ENCODE assay signal across 16 mouse cellular contexts in the genomic region with DNA sequence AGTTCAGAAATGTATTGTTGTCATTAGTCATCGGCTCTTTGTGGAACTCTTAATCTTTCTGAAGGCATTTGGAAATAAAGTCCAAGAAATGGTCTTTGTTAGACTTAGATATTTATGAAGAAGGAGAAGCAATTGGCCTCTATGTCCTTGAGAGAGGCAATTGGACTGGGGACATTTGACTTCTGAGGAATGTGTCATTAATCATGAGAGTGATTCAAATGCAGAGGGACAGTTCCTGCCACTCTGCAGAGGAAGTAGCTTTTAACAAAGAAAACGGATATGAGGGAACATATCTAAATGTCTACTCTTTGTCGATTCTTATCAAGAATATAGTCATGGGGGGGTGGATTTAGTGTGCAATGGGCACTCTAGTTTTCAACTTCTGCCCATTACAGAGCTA.
A peak's percentile ranks its signal among the peaks of the same experiment; 100 is the strongest.
DNase-seq lines count a peak whose midpoint lies in the region; ATAC-seq and TF ChIP-seq lines count a peak whose summit lies in the region.
"Had no signal": no experiment of that assay in that cellular context is flagged by ENCODE, and none has a peak within 500 bp of the region (broad histone marks: within the 10 kb centered on the region; RNA-seq: fewer than 3 reads in every experiment).

No protein-coding gene starts in this region.

- H3K27me3 ChIP-seq in lung, postnatal 0 days (replicated peaks; ENCODE audit: insufficient read depth, low read length): no peaks in the 10 kb centered on the region
- H3K27me3 ChIP-seq in forebrain, embryonic 15.5 days: no peaks in the 10 kb centered on the region
- H3K27me3 ChIP-seq in midbrain, embryonic 16.5 days (ENCODE audit: control insufficient read depth, insufficient read depth, low read depth, low read length): no peaks in the 10 kb centered on the region
- H3K27me3 ChIP-seq: embryonic facial prominence, embryonic 15.5 days; heart, embryonic 12.5 days had no signal

- ATAC-seq in lung, postnatal 0 days: peak; percentile 71
- ATAC-seq in forebrain, embryonic 15.5 days (replicated peaks): peak; percentile 10; the same call in 1 of the 2 replicates
- ATAC-seq in midbrain, embryonic 16.5 days: 0 out of 2 replicates have a peak, but pooled peaks have one; percentile 14

- no peak for TF ChIP-seq CTCF in lung, postnatal 0 days (IDR thresholded peaks at IDR 0.05)

- no peak; the same call in 1 of the 2 replicates for TF ChIP-seq EP300 in lung, postnatal 0 days (IDR thresholded peaks at IDR 0.05)

- H3K4me3 ChIP-seq in lung, postnatal 0 days (ENCODE audit: low read depth, low read length): no peak overlapping the region
- no peak overlapping the region for H3K4me3 ChIP-seq in forebrain, embryonic 15.5 days
- no peak overlapping the region for H3K4me3 ChIP-seq in midbrain, embryonic 16.5 days (ENCODE audit: low read depth, low read length)
- H3K4me3 ChIP-seq: embryonic facial prominence, embryonic 15.5 days; heart, embryonic 12.5 days had no signal

- H3K4me2 ChIP-seq in lung, postnatal 0 days (replicated peaks; ENCODE audit: low read depth, low read length): no peak overlapping the region
- no peak overlapping the region for H3K4me2 ChIP-seq in forebrain, embryonic 15.5 days (replicated peaks)
- no peak overlapping the region for H3K4me2 ChIP-seq in midbrain, embryonic 16.5 days (ENCODE audit: low read length)
- H3K4me2 ChIP-seq: embryonic facial prominence, embryonic 15.5 days; heart, embryonic 12.5 days; liver, embryonic 11.5 days had no signal

- DNase-seq in adrenal gland, adult 8-10 months: peak; percentile 12
- no peak for DNase-seq in adrenal gland, postnatal 25 days
- DNase-seq in lung, postnatal 0 days (ENCODE audit: low spot score): peak; percentile 16
- no peak for DNase-seq in lung, postnatal 25 days (ENCODE audit: low spot score)
- DNase-seq in right cerebral cortex, postnatal 4 days: no peak
- no peak for DNase-seq in heart, postnatal 14 days
- DNase-seq: cerebellum, adult 11-12 months; gastrocnemius, postnatal 36 days; spleen, adult 18-20 months had no signal

- no peaks in the 10 kb centered on the region for H3K4me1 ChIP-seq in lung, postnatal 0 days (ENCODE audit: insufficient read depth, low read depth, low read length)
- peaks cover 5% of the 10 kb centered on the region; the same call in 1 of the 2 replicates for H3K4me1 ChIP-seq in forebrain, embryonic 15.5 days
- H3K4me1 ChIP-seq in midbrain, embryonic 16.5 days (ENCODE audit: control insufficient read depth, insufficient read depth, low read length): peaks cover 4% of the 10 kb centered on the region; the same call in 1 of the 2 replicates
- H3K4me1 ChIP-seq: embryonic facial prominence, embryonic 15.5 days; heart, embryonic 12.5 days had no signal

- 25% methylated on average over 3 of the region's 3 CpGs for WGBS in lung, postnatal 0 days
- 24% methylated on average over 3 of the region's 3 CpGs for WGBS in forebrain, embryonic 15.5 days
- 33% methylated on average over 3 of the region's 3 CpGs for WGBS in midbrain, embryonic 16.5 days

- H3K9me3 ChIP-seq in lung, postnatal 0 days (ENCODE audit: low read length): no peaks in the 10 kb centered on the region
- H3K9me3 ChIP-seq in forebrain, embryonic 15.5 days: no peaks in the 10 kb centered on the region
- H3K9me3 ChIP-seq in midbrain, embryonic 16.5 days (replicated peaks; ENCODE audit: control insufficient read depth, low read length, poor library complexity, severe bottlenecking): no peaks in the 10 kb centered on the region
- H3K9me3 ChIP-seq: embryonic facial prominence, embryonic 15.5 days; heart, embryonic 12.5 days had no signal

- H3K9ac ChIP-seq in lung, postnatal 0 days (replicated peaks; ENCODE audit: low read depth): no peak overlapping the region
- H3K9ac ChIP-seq in forebrain, embryonic 15.5 days (replicated peaks): no peak overlapping the region
- H3K9ac ChIP-seq in midbrain, embryonic 16.5 days (ENCODE audit: low read depth, low read length): no peak overlapping the region
- H3K9ac ChIP-seq: embryonic facial prominence, embryonic 15.5 days; heart, embryonic 12.5 days had no signal

- H3K27ac ChIP-seq in lung, postnatal 0 days (ENCODE audit: low read length): no peak overlapping the region
- H3K27ac ChIP-seq in forebrain, embryonic 15.5 days (replicated peaks): peak overlapping the region; percentile 56
- H3K27ac ChIP-seq in midbrain, embryonic 16.5 days (ENCODE audit: low read length): no peak overlapping the region
- H3K27ac ChIP-seq: embryonic facial prominence, embryonic 15.5 days; macrophage; stomach, postnatal 0 days had no signal

- H3K36me3 ChIP-seq in lung, postnatal 0 days (ENCODE audit: insufficient read depth, low read length): no peaks in the 10 kb centered on the region
- no peaks in the 10 kb centered on the region for H3K36me3 ChIP-seq in forebrain, embryonic 15.5 days
- no peaks in the 10 kb centered on the region for H3K36me3 ChIP-seq in midbrain, embryonic 16.5 days (ENCODE audit: control insufficient read depth, insufficient read depth, low read length)
- H3K36me3 ChIP-seq: embryonic facial prominence, embryonic 15.5 days; heart, embryonic 12.5 days had no signal

- intact Hi-C loops in heart, postnatal 14 days (cut with DNase I): no loop called here

Comparison
In these comparisons a context has a peak if more than half of its experiments do, and no peak if none do; other contexts are left out.
1. DNase-seq: peak in adrenal gland, adult 8-10 months (single experiment) and lung, postnatal 0 days (single experiment); none in adrenal gland, postnatal 25 days (single experiment), lung, postnatal 25 days (single experiment), right cerebral cortex, postnatal 4 days (single experiment) and heart, postnatal 14 days (0 of 2).
2. ATAC-seq: peak in every context shown above with its lines; median percentile 71 in lung, postnatal 0 days; 14 in midbrain, embryonic 16.5 days; 10 in forebrain, embryonic 15.5 days.